Mouse (Mus musculus): ENCODE results near the gene Kcnj3.

Kcnj3 gene

GRCm38 (mm10) chr2:55532738-55533491, 97.1 kb downstream of the Kcnj3 start:
- no peak for DNase-seq

GRCm38 (mm10) chr2:55534946-55535345, 99.2 kb downstream of the Kcnj3 start:
- DNase-seq: no peak

GRCm38 (mm10) chr2:55535482-55535881, 99.7 kb downstream of the Kcnj3 start:
- DNase-seq: no peak

GRCm38 (mm10) chr2:55547612-55548011, 111.8 kb downstream of the Kcnj3 start:
- DNase-seq: no peak

- no peak for DNase-seq
Measured at GRCm38 (mm10) chr2:55558368-55558985, 122.7 kb downstream of the Kcnj3 start.

- DNase-seq: no peak
Measured at GRCm38 (mm10) chr2:55569291-55569690, 133.5 kb downstream of the Kcnj3 start.

- no peak for DNase-seq
Measured at GRCm38 (mm10) chr2:55571425-55571824, 135.7 kb downstream of the Kcnj3 start.

GRCm38 (mm10) chr2:55580286-55580685, 144.5 kb downstream of the Kcnj3 start:
- peak; percentile 16 to 72 for DNase-seq

- DNase-seq: no peak
Measured at GRCm38 (mm10) chr2:55591226-55591988, 155.6 kb downstream of the Kcnj3 start.

Data from kidney, adult 8-10 months (tissue).